Mouse (Mus musculus) kidney, postnatal 0 days (tissue): ENCODE measurements around the gene Actn4. TPM values are rescaled to one million over a fixed set of nuclear protein-coding genes. Genes with fewer than 3 reads are reported as not detected.
"Not testable (repeated sequence)": the region's sequence is repeated elsewhere in the genome, so short reads cannot be mapped to it uniquely, and the experiment has no call there.

Experiments used
- ATAC-seq: fragments of 200-750 bp; cut with Nextera tagmentation; replicated peaks from 2 replicates; pipeline ENCODE4 v1.8.0; 2017; ENCODE audit warnings: low read depth, moderate number of reproducible peaks, moderate TSS enrichment, moderate library complexity; ENCODE audit not compliant: low FRiP score
- DNase-seq: peaks from one replicate; pipeline ENCODE4 v3.0.0-alpha.2; 2016; ENCODE audit warnings: low spot score
- H3K27ac ChIP-seq: fragments of 300-500 bp; sonication (generic); 2 replicates; pipeline ENCODE4 v1.5.1; 2014; ENCODE audit warnings: mild to moderate bottlenecking
- H3K27me3 ChIP-seq: fragments of 300-500 bp; sonication (generic); 2 replicates; pipeline ENCODE4 v1.6.1; 2014; ENCODE audit warnings: low read length, mixed read lengths; ENCODE audit not compliant: insufficient read depth
- H3K36me3 ChIP-seq: fragments of 300-500 bp; sonication (generic); 2 replicates; pipeline ENCODE4 v1.6.1; 2014; ENCODE audit warnings: low read length, mixed read lengths; ENCODE audit not compliant: insufficient read depth
- H3K4me1 ChIP-seq: fragments of 300-500 bp; sonication (generic); replicated peaks from 2 replicates; pipeline ENCODE4 v1.6.1; 2014; ENCODE audit warnings: antibody characterized with exemption, low read length, mixed read lengths; ENCODE audit not compliant: insufficient read depth
- H3K4me2 ChIP-seq: fragments of 300-500 bp; sonication (generic); 2 replicates; pipeline ENCODE4 v1.6.1; 2014; ENCODE audit warnings: mild to moderate bottlenecking, low read length, moderate library complexity, mixed read lengths
- H3K4me3 ChIP-seq: fragments of 300-500 bp; sonication (generic); replicated peaks from 2 replicates; pipeline ENCODE4 v1.5.1; 2014; ENCODE audit warnings: low read depth, low read length
- H3K9ac ChIP-seq: fragments of 300-500 bp; sonication (generic); 2 replicates; pipeline ENCODE4 v1.6.1; 2014; ENCODE audit warnings: low read depth, low read length
- H3K9me3 ChIP-seq: fragments of 300-500 bp; sonication (generic); replicated peaks from 2 replicates; pipeline ENCODE4 v1.6.1; 2016; ENCODE audit warnings: low read length, inconsistent platforms, mixed read lengths
- CTCF ChIP-seq: IDR thresholded peaks from 2 replicates; pipeline ENCODE4 v1.5.1; 2016; ENCODE audit warnings: antibody characterized with exemption, low read depth, mild to moderate bottlenecking, moderate library complexity
- WGBS: fragments of 180-500 bp; shearing (Covaris S2); extraction: QIAGEN DNeasy Blood & Tissue Kit; methylation state at CpG from one replicate; pipeline ENCODE4 v1.1.7; 2014; 5-methylcytosine and 5-hydroxymethylcytosine counted together
- polyA plus RNA-seq: library from polyadenylated mRNA; unstranded; fragments of >200 nt; fragmentation: Nextera tagmentation; extraction: Ambion mirVana; gene quantifications from 2 replicates; pipeline ENCODE4 v1.2.1, GENCODE M21; 2015

Actn4 gene
- polyA plus RNA-seq, 1 experiment from 2014 or later, result 255 TPM

DNA sequence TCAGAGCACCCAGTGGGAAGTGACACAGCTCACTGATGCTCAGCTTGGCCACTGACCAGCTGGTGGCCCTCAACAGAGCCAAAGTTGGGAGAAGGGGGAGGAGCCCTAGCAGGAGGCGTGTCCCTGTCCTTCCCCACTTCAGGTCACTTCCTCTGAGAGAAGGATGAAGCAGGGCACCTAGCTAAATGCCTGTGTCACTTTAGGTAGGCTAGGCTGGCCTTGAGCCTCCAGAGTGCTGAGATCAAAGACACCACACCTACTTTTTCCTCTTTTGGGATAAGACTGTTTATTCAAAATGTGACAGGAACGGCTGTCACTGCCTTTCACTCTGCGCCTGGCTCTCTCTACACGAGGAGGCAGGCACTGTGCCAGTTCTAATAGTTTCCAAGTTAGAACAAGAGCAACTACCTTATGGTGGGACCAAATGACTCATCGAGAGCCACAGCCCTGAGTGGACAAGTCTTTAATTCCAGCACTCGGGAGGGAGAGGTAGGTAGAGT, 9.7 kb upstream of the Actn4 start:
- Histone ChIP-seq H3K27me3 (no peaks in the 10 kb centered on the region), H3K4me3 (no peak overlapping the region), H3K9me3 (no peaks in the 10 kb centered on the region), H3K36me3 (peaks cover 35% of the 10 kb centered on the region), H3K27ac (no peak overlapping the region), H3K4me2 (no peak overlapping the region), H3K9ac (no peak overlapping the region), H3K4me1 (peaks cover 6% of the 10 kb centered on the region; the same call in 1 of the 2 replicates)
- no peak for TF ChIP-seq CTCF
- no peak for ATAC-seq
- WGBS, result 70% methylated on average over 6 of the region's 6 CpGs
- DNase-seq, result no peak

DNA sequence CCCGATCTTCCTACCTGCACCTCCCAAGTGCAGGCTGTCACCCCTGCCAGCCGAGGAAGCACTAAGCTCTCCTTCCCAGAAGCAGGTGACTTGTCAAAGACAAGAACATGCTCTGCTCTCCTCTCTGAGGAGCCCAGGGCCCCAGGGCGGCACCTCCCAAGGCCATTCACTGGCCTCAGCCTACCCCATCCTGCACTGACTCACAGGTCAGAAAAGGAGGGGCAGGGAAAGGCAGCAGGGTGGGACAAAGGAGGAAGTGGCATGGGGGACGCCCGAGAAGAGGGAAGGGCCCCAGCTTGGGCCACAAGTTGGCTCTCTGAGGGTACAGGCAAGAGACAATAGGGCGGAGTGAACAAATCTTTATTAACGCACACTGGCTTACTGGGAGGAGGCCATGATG, 8.9 kb upstream of the Actn4 start:
- H3K4me3 ChIP-seq, result no peak overlapping the region
- H3K9ac ChIP-seq, result no peak overlapping the region
- peaks cover 6% of the 10 kb centered on the region; the same call in 1 of the 2 replicates for H3K4me1 ChIP-seq
- no peak overlapping the region for H3K4me2 ChIP-seq
- no peak for TF ChIP-seq CTCF
- no peak for ATAC-seq
- no peaks in the 10 kb centered on the region for H3K9me3 ChIP-seq
- H3K27ac ChIP-seq, result no peak overlapping the region
- H3K27me3 ChIP-seq, result no peaks in the 10 kb centered on the region
- H3K36me3 ChIP-seq, result peaks cover 28% of the 10 kb centered on the region
- DNase-seq, result no peak
- WGBS, result 84% methylated on average over 7 of the region's 7 CpGs

DNA sequence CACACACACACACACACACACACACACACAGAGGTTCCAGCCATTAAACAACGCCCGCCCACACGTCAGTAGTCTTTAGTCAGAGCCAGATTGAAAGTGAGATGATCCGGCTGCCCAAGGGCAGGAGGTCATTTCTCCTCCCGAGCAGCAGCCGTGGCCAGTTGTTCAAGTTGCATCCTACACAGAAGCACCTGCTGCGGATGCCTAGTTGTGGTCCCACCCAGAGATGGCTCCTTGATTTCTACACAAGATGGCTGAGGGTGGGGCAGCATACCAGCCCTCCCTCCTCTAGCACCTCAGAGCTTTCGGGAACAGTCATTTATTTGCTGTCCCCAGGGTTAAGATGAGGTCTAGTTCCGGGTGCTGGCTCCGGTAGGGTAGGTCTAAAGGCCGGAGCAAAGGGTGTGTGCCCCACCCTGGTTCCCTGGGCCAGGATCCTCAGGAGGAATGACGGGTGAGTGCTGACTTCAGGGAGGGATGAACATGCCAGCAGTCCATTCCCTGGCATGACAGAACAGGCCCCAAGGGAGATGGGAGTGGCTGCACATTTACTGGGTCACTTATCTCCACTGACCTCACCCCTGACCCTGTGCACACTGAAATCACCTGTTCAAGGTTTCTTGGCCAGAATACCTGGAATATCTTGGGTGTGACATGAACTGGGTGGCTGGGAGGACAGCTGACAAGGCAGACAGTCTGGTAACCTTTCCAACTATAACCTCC, 7.7 kb upstream of the Actn4 start:
- Histone ChIP-seq H3K9ac (no peak overlapping the region), H3K4me1 (peaks cover 6% of the 10 kb centered on the region; the same call in 1 of the 2 replicates), H3K4me2 (no peak overlapping the region), H3K9me3 (no peaks in the 10 kb centered on the region), H3K4me3 (no peak overlapping the region), H3K27me3 (no peaks in the 10 kb centered on the region), H3K36me3 (peaks cover 26% of the 10 kb centered on the region), H3K27ac (peak overlapping the region; percentile 42)
- no peak for TF ChIP-seq CTCF
- DNase-seq (peak; percentile 83), ATAC-seq (peak; percentile 61)
- 25% methylated on average over 12 of the region's 12 CpGs for WGBS

DNA sequence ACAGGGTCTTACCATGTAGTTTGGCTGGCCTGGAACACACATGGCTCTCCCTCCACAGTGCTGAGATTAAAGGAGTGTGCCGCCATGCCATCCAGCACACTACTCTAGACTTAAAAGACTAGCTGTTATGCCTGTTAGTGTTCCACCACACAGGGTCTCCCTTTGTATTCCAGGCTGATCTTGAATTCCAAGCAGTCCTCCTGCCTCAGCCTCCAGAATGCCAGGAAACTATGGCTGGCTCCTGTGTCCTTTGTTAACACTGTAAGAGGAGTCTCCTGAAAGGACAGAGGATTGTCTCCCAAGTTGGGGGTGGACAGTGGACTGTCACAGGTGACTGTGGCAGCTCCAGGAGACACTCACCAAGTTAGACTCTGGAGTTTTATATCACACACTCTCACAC, 7.1 kb upstream of the Actn4 start:
- ATAC-seq (no peak), DNase-seq (no peak)
- H3K9me3 ChIP-seq, result no peaks in the 10 kb centered on the region
- no peaks in the 10 kb centered on the region for H3K27me3 ChIP-seq
- H3K4me3 ChIP-seq, result no peak overlapping the region
- H3K4me1 ChIP-seq, result peaks cover 6% of the 10 kb centered on the region; the same call in 1 of the 2 replicates
- no peak overlapping the region for H3K4me2 ChIP-seq
- WGBS, result 100% methylated on average over 1 of the region's 1 CpGs
- TF ChIP-seq CTCF, result no peak
- H3K9ac ChIP-seq, result no peak overlapping the region
- peak overlapping the region; percentile 31; the same call in 1 of the 2 replicates for H3K27ac ChIP-seq
- peaks cover 21% of the 10 kb centered on the region for H3K36me3 ChIP-seq

DNA sequence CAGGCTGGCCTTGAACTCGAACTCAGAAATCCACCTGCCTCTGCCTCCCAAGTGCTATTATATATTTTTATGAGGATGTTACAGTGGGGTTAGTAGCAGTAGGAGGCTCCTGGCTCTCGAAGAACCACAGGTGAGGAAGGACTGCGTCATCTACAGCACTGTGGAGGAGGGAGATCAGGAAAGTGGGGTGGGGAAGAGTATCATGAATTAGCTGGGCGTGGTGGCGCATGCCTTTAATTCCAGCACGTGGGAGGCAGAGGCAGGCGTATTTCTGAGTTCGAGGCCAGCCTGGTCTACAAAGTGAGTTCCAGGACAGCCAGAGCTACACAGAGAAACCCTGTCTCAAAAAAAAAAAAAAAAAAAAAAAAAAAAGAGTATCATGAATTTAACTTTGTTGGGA, 6.0 kb upstream of the Actn4 start:
- not testable (repeated sequence) for H3K4me3 ChIP-seq, H3K4me1 ChIP-seq, DNase-seq, ATAC-seq, H3K9ac ChIP-seq, H3K4me2 ChIP-seq, H3K9me3 ChIP-seq, H3K27ac ChIP-seq, H3K27me3 ChIP-seq
- 0 out of 2 replicates have a peak, but pooled peaks cover 10% of the 10 kb centered on the region for H3K36me3 ChIP-seq
- 94% methylated on average over 8 of the region's 8 CpGs for WGBS

DNA sequence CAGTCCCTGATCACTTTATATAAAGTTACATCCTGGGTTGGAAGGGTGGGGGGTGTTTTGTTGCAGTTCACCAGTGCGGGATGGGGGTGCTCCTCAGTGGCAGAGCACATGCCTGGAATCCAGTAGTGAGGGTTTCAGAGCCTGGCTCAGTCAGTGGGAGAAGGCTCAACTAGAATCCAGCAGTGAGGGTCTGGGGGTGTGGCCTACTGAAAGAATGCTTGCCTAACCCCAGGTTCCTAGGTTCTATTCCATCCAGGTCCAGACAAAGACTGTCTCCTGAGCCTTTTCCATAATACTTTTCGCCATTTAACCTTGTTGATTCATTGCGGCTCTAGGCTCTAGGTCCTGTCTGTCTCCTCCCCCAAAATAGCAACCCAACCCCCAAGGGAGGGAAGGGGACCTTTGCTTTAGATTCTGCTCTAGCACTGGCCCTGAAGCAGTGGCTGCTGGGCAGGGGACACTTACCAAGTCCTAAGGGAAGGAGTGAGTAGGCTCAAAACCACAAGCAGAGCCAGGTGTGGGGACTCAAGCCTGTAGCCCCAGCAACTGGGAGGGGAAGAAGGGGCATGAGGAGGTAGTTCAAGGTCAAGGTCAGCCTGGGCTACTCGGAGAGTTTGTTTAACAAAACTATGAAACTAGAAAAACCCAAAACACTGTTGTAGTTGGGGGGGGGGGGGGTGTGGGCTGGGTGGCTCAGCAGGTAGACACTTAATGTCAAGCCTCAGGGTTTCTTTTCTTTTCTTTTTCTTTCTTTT, 4.8 kb upstream of the Actn4 start:
- no peak for TF ChIP-seq CTCF
- WGBS, result 47% methylated on average over 4 of the region's 4 CpGs
- Histone ChIP-seq H3K27me3 (no peaks in the 10 kb centered on the region), H3K9me3 (no peaks in the 10 kb centered on the region), H3K4me2 (no peak overlapping the region), H3K4me1 (peaks cover 6% of the 10 kb centered on the region; the same call in 1 of the 2 replicates), H3K4me3 (no peak overlapping the region), H3K9ac (no peak overlapping the region), H3K27ac (0 out of 2 replicates have a peak overlapping the region, but pooled peaks have one; percentile 25), H3K36me3 (0 out of 2 replicates have a peak, but pooled peaks cover 10% of the 10 kb centered on the region)
- DNase-seq (no peak), ATAC-seq (no peak)
